Mouse (Mus musculus): ENCODE results near the gene Farp2.
"Not testable (repeated sequence)": the region's sequence is repeated elsewhere in the genome, so short reads cannot be mapped to it uniquely, and the experiment has no call there.

The Farp2 gene

GRCm38 (mm10) chr1:93511585-93512350 is at the start of gene Farp2:
Farp2 (plus strand) TSS chr1:93512079.
- peak; percentile 76 to 82 for DNase-seq (ENCODE audit: low spot score in 2 of 2)

GRCm38 (mm10) chr1:93465066-93465465 is 46.8 kb upstream of the Farp2 start:
- no peak for DNase-seq (ENCODE audit: low spot score in 2 of 2)

- DNase-seq (ENCODE audit: low spot score in 2 of 2): no peak
These were observed 46.1 kb upstream of the Farp2 start for GRCm38 (mm10) chr1:93465746-93466145.

- DNase-seq (ENCODE audit: low spot score in 2 of 2): no peak
These were observed 43.3 kb upstream of the Farp2 start for GRCm38 (mm10) chr1:93468626-93469025.

- DNase-seq (ENCODE audit: low spot score in 2 of 2): no peak
These were observed 36.2 kb upstream of the Farp2 start for GRCm38 (mm10) chr1:93475694-93476093.

- peak; percentile 96 to 97 for DNase-seq (ENCODE audit: low spot score in 2 of 2)
These were observed 33.9 kb upstream of the Farp2 start for GRCm38 (mm10) chr1:93477758-93478585.

GRCm38 (mm10) chr1:93478586-93479475 is 33.0 kb upstream of the Farp2 start, which contains the start of gene Hdlbp:
Hdlbp (minus strand) TSS chr1:93478815.
- DNase-seq (ENCODE audit: low spot score in 2 of 2): peak; percentile 95 to 99

- DNase-seq (ENCODE audit: low spot score in 2 of 2): peak in 1 of 2 experiments; percentile 5
These were observed 32.3 kb upstream of the Farp2 start for GRCm38 (mm10) chr1:93479476-93480083.

- DNase-seq (ENCODE audit: low spot score in 2 of 2): not testable (repeated sequence)
These were observed 25.6 kb upstream of the Farp2 start for GRCm38 (mm10) chr1:93486302-93486701.

GRCm38 (mm10) chr1:93495312-93495711 is 16.6 kb upstream of the Farp2 start:
- no peak for DNase-seq (ENCODE audit: low spot score in 2 of 2)

GRCm38 (mm10) chr1:93506944-93507676 is 4.8 kb upstream of the Farp2 start:
- DNase-seq (ENCODE audit: low spot score in 2 of 2): no peak

GRCm38 (mm10) chr1:93508576-93508975 is 3.3 kb upstream of the Farp2 start:
- not testable (repeated sequence) for DNase-seq (ENCODE audit: low spot score in 2 of 2)

- DNase-seq (ENCODE audit: low spot score in 2 of 2): peak in 1 of 2 experiments; percentile 12
These were observed 442 bp downstream of the Farp2 start for GRCm38 (mm10) chr1:93512351-93512690.

GRCm38 (mm10) chr1:93513221-93513620 is 1.3 kb downstream of the Farp2 start:
- no peak for DNase-seq (ENCODE audit: low spot score in 2 of 2)

- DNase-seq (ENCODE audit: low spot score in 2 of 2): no peak
These were observed 9.6 kb downstream of the Farp2 start for GRCm38 (mm10) chr1:93521491-93521890.

GRCm38 (mm10) chr1:93522325-93522724 is 10.4 kb downstream of the Farp2 start:
- DNase-seq (ENCODE audit: low spot score in 2 of 2): no peak

GRCm38 (mm10) chr1:93529801-93530200 is 17.9 kb downstream of the Farp2 start:
- DNase-seq (ENCODE audit: low spot score in 2 of 2): no peak

- DNase-seq (ENCODE audit: low spot score in 2 of 2): no peak
These were observed 25.3 kb downstream of the Farp2 start for GRCm38 (mm10) chr1:93537227-93537626.

GRCm38 (mm10) chr1:93543196-93543595 is 31.3 kb downstream of the Farp2 start:
- DNase-seq (ENCODE audit: low spot score in 2 of 2): no peak

GRCm38 (mm10) chr1:93547286-93547685 is 35.4 kb downstream of the Farp2 start:
- DNase-seq (ENCODE audit: low spot score in 2 of 2): no peak

- DNase-seq (ENCODE audit: low spot score in 2 of 2): no peak
These were observed 39.5 kb downstream of the Farp2 start for GRCm38 (mm10) chr1:93551427-93551826.

All from frontal cortex, postnatal 25 days (tissue).